Mouse (Mus musculus) midbrain, postnatal 0 days (tissue): ENCODE measurements around the gene Sez6l2. TPM values are rescaled to one million over a fixed set of nuclear protein-coding genes. Genes with fewer than 3 reads are reported as not detected.

Experiments used
- ATAC-seq: fragments of 200-750 bp; cut with Nextera tagmentation; 2 replicates; pipeline ENCODE4 v1.8.0; 2017; ENCODE audit warnings: moderate number of reproducible peaks, mild to moderate bottlenecking, moderate TSS enrichment, moderate library complexity; ENCODE audit not compliant: low FRiP score
- DNase-seq: peaks from one replicate; pipeline ENCODE4 v3.0.0-alpha.2; 2015; ENCODE audit warnings: low spot score
- H3K27ac ChIP-seq: fragments of 300-500 bp; sonication (generic); 2 replicates; pipeline ENCODE4 v1.5.1; 2014; ENCODE audit warnings: low read depth, mild to moderate bottlenecking, low read length, mixed read lengths
- H3K27me3 ChIP-seq: fragments of 300-500 bp; sonication (generic); 2 replicates; pipeline ENCODE4 v1.6.1; 2014; ENCODE audit warnings: low read length, control low read depth, mixed read lengths; ENCODE audit not compliant: insufficient read depth
- H3K36me3 ChIP-seq: fragments of 300-500 bp; sonication (generic); 2 replicates; pipeline ENCODE4 v1.6.1; 2014; ENCODE audit warnings: low read length, control low read depth, mixed read lengths; ENCODE audit not compliant: insufficient read depth
- H3K4me1 ChIP-seq: fragments of 300-500 bp; sonication (generic); 2 replicates; pipeline ENCODE4 v1.6.1; 2014; ENCODE audit warnings: mild to moderate bottlenecking, control low read depth, antibody characterized with exemption, low read length, mixed read lengths; ENCODE audit not compliant: insufficient read depth
- H3K4me2 ChIP-seq: fragments of 300-500 bp; sonication (generic); 2 replicates; pipeline ENCODE4 v1.6.1; 2014; ENCODE audit warnings: low read depth, mild to moderate bottlenecking, low read length, mixed read lengths; ENCODE audit not compliant: poor library complexity, severe bottlenecking
- H3K4me3 ChIP-seq: fragments of 300-500 bp; sonication (generic); 2 replicates; pipeline ENCODE4 v1.5.1; 2014; ENCODE audit warnings: low read depth, mild to moderate bottlenecking, low read length, moderate library complexity
- H3K9ac ChIP-seq: fragments of 300-500 bp; sonication (generic); replicated peaks from 2 replicates; pipeline ENCODE4 v1.6.1; 2014; ENCODE audit warnings: mild to moderate bottlenecking, low read length, moderate library complexity, mixed read lengths; ENCODE audit not compliant: poor library complexity, severe bottlenecking
- H3K9me3 ChIP-seq: fragments of 300-500 bp; sonication (generic); 2 replicates; pipeline ENCODE4 v1.6.1; 2016; ENCODE audit warnings: low read length, control low read depth
- CTCF ChIP-seq: IDR thresholded peaks from 2 replicates; pipeline ENCODE4 v1.5.1; 2016; ENCODE audit warnings: antibody characterized with exemption, mild to moderate bottlenecking
- WGBS: fragments of 180-500 bp; shearing (Covaris S2); extraction: QIAGEN DNeasy Blood & Tissue Kit; methylation state at CpG from one replicate; pipeline ENCODE4 v1.1.7; 2014; 5-methylcytosine and 5-hydroxymethylcytosine counted together
- polyA plus RNA-seq: library from polyadenylated mRNA; unstranded; fragments of >200 nt; fragmentation: Nextera tagmentation; extraction: Ambion mirVana; gene quantifications from 2 replicates; pipeline ENCODE4 v1.2.1, GENCODE M21; 2015
- total RNA-seq: library from RNA; depleted of rRNA; stranded (reverse); fragments of >200 nt; gene quantifications from 2 replicates; pipeline ENCODE4 v1.2.3, GENCODE M21; 2014

The Sez6l2 gene
- total and polyA plus RNA-seq, 2 experiments from 2014 or later = 66.2 to 283 TPM

DNA sequence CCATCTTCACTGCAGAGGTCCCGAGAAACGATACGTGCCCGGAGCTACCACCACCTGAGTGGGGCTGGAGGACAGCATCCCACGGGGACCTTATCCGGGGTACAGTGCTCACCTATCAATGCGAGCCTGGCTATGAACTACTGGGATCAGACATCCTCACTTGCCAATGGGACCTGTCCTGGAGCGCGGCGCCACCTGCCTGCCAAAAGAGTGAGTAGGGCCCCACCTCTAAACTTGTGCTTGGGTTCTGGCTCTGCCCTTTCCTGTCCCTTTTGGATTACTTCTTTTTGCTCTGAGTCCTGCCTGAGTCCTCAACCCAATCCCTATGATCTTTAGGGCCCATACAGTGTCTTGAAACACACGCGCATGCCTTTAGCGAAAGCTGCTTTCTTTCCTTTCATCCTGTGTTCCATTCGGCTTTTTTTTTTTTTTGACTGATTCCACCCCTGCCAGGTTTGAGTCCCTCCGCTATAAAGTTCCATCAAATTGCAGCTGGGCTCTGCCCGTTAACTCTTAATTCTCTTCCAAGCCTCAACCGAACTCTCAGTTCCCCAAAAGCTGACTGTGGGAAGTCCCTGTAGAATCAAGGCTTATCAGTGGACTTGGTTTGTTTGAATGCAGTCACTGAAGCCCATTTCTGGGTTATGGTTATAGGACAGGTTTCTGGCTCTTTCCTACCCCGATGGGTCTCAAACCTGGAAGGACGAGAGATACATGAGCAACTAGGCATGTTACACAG lies 13.4 kb downstream of the Sez6l2 start:
- H3K9me3 ChIP-seq = no peaks in the 10 kb centered on the region
- H3K4me2 ChIP-seq = no peak overlapping the region
- H3K4me3 ChIP-seq = no peak overlapping the region
- TF ChIP-seq CTCF = peak; percentile 63
- H3K4me1 ChIP-seq = no peaks in the 10 kb centered on the region
- peaks cover 62% of the 10 kb centered on the region for H3K36me3 ChIP-seq
- no peak overlapping the region for H3K9ac ChIP-seq
- H3K27me3 ChIP-seq = no peaks in the 10 kb centered on the region
- ATAC-seq (no peak), DNase-seq (no peak)
- no peak overlapping the region for H3K27ac ChIP-seq
- 30% methylated on average over 19 of the region's 19 CpGs for WGBS

DNA sequence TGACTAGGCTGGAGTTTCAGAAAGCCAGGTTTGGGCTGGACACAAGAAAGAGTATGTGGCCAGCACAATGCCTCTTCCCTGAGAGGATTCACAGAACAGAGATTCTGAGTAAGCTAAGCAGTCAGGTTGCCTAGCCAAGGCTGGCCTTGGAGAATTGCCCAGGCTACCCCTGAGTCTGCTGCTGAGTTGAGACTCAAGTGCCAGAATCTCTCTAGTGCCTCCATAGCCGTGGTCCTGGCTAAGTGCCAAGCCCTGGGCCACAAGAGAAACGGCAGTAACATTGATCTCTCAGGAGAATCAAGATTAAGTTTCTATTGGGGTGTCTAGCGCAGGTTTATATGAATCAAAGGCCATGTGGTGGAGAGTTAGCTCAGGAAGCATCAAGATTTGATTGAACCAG lies 15.2 kb downstream of the Sez6l2 start:
- Histone ChIP-seq H3K9me3 (no peaks in the 10 kb centered on the region), H3K4me3 (no peak overlapping the region), H3K4me2 (no peak overlapping the region), H3K27me3 (no peaks in the 10 kb centered on the region), H3K36me3 (peaks cover 68% of the 10 kb centered on the region), H3K9ac (no peak overlapping the region), H3K27ac (no peak overlapping the region), H3K4me1 (no peaks in the 10 kb centered on the region)
- 49% methylated on average over 3 of the region's 3 CpGs for WGBS
- no peak for TF ChIP-seq CTCF
- ATAC-seq = no peak
- no peak for DNase-seq

DNA sequence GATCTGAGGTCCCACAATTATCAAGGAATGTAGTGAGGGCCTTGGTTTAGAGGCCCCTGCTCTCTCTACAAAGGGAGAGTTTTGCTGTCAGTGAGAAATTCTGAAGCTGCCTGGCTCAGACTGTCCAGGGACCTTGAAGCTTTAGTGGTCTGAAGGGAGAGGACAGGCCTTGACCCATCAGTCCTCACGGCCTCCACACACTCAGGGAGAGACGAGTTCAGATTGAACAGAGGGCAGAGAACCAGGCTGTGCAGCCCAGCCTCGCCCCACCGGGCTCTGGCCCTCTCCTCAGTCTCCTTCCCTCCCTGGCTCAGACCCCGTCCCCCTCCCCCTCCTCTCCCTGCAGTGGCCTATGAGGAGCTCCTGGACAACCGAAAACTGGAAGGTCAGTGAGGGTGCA lies 17.0 kb downstream of the Sez6l2 start:
- Histone ChIP-seq H3K27me3 (no peaks in the 10 kb centered on the region), H3K4me3 (no peak overlapping the region), H3K4me1 (no peaks in the 10 kb centered on the region), H3K36me3 (peaks cover 63% of the 10 kb centered on the region), H3K9ac (no peak overlapping the region), H3K27ac (no peak overlapping the region), H3K9me3 (no peaks in the 10 kb centered on the region), H3K4me2 (no peak overlapping the region)
- 63% methylated on average over 6 of the region's 6 CpGs for WGBS
- DNase-seq (no peak), ATAC-seq (no peak)
- no peak for TF ChIP-seq CTCF

DNA sequence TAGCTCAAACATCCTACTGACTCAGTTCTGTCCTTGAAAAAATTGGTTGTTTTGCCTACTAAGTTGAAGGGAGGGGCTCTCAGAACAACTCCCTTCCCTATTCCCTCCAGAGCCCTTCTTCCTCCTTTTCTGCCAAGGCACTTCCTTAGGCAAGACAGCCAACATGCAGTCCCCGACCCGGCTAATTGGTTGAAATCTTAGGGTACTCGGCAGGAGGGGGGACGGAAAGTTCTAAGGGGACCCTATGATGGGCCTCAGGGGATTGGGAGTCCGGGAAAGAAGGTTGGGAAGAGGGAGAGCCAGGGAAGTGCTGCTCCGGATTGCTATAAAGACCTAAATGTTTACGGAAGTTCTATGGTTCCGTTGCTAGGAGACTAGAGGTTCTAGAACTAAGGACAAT lies 25.1 kb downstream of the Sez6l2 start:
- no peak overlapping the region; the same call in 1 of the 2 replicates for H3K9ac ChIP-seq
- H3K4me3 ChIP-seq = peak overlapping the region; percentile 100
- H3K36me3 ChIP-seq = peaks cover 33% of the 10 kb centered on the region
- WGBS = 10% methylated on average over 8 of the region's 8 CpGs
- H3K27me3 ChIP-seq = no peaks in the 10 kb centered on the region
- H3K9me3 ChIP-seq = no peaks in the 10 kb centered on the region
- no peak for ATAC-seq
- peak overlapping the region; percentile 93; the same call in 1 of the 2 replicates for H3K27ac ChIP-seq
- no peak for DNase-seq
- H3K4me2 ChIP-seq = peak overlapping the region; percentile 90
- TF ChIP-seq CTCF = no peak
- peaks cover 6% of the 10 kb centered on the region; the same call in 1 of the 2 replicates for H3K4me1 ChIP-seq

DNA sequence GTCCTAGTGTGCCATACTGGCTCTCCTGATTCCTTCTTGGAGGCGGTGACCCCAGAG lies 25.4 kb downstream of the Sez6l2 start, which contains the start of gene Cdipt:
Cdipt (plus strand) TSS at position 22 of the 57 bp plus-strand sequence.
- Histone ChIP-seq H3K9ac (peak within 1 kb of the TSS; percentile 99), H3K27me3 (no peaks in the 10 kb centered on the region), H3K9me3 (no peaks in the 10 kb centered on the region), H3K4me2 (peak within 1 kb of the TSS; percentile 90), H3K4me3 (peak within 1 kb of the TSS; percentile 100), H3K36me3 (peaks cover 31% of the 10 kb centered on the region), H3K4me1 (peaks cover 6% of the 10 kb centered on the region; the same call in 1 of the 2 replicates), H3K27ac (peak within 1 kb of the TSS; percentile 93)
- ATAC-seq (no peak), DNase-seq (no peak)
- WGBS = 7% methylated on average over 1 of the region's 1 CpGs
- TF ChIP-seq CTCF = no peak

DNA sequence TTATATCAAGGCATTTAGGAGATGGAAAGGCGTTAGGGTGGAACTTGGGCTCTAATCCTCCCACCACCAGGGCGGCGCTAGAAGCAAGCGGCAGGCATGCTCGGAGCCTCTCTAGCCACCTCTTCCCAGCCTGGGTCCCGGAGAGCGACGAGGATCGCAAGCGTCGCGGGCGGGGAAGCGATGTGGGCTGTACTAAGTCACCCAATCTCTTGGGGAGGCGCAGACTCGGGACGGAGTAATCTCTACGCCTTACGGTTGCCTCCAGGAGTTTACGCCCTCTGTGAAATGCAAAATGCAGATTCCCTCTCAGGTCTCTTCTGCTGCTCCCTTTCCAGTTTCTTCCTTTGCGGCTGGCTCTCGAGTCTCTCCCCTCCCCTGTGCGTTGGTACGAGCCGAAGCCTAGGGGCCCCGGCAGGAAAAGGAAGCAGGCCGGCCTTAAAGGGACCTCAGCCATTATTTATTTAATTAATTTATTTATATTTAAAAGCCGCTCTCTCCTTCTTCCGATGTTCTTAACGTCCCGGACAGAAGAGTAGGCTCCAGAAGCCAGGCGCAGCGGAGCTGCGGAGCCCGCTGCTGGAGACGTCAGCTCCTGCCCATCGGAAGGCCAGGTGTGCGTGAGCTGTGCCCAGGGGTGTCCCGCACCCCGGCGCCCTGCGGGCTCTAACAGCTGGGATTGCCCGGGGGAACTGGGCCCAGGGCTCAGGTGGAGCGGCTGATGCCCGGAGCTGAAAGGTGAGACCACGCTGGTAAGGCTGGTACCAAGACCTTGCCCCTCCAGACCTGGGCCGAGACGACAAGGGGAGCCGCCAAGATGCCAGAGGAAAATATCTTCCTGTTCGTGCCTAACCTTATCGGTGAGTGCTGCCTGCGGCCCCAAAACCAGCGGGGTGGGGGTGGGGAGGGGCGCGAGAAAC lies 25.8 kb downstream of the Sez6l2 start, which contains the start of gene Cdiptos:
Cdiptos (minus strand) TSS at position 149 of the 917 bp plus-strand sequence.
- peak within 1 kb of the TSS; percentile 90 for H3K4me2 ChIP-seq
- peak within 1 kb of the TSS; percentile 100 for H3K4me3 ChIP-seq
- H3K36me3 ChIP-seq = peaks cover 29% of the 10 kb centered on the region
- ATAC-seq (peak; percentile 95), DNase-seq (peak; percentile 98)
- no peaks in the 10 kb centered on the region for H3K27me3 ChIP-seq
- H3K9me3 ChIP-seq = no peaks in the 10 kb centered on the region
- TF ChIP-seq CTCF = peak; percentile 99
- H3K9ac ChIP-seq = peak within 1 kb of the TSS; percentile 99
- peaks cover 6% of the 10 kb centered on the region; the same call in 1 of the 2 replicates for H3K4me1 ChIP-seq
- peak within 1 kb of the TSS; percentile 93 for H3K27ac ChIP-seq
- under 1% methylated on average over 54 of the region's 55 CpGs for WGBS
